Mouse (Mus musculus): ENCODE data around the gene Abcd2. TPM values are rescaled to one million over a fixed set of nuclear protein-coding genes. Genes with fewer than 3 reads are reported as not detected.

The Abcd2 gene
- total and polyA plus RNA-seq, 2 experiments from 2014 or later = 11.2 to 11.5 TPM

- no peak overlapping the region for H3K4me3 ChIP-seq (ENCODE audit: low read length)
- ATAC-seq (no peak), DNase-seq (ENCODE audit: low spot score) (no peak)
- no peak overlapping the region for H3K9ac ChIP-seq (replicated peaks; ENCODE audit: low read length)
- H3K9me3 ChIP-seq (ENCODE audit: low read length) = no peaks in the 10 kb centered on the region
- 97% methylated on average over 1 of the region's 1 CpGs for WGBS
- H3K4me2 ChIP-seq (ENCODE audit: low read depth, low read length) = no peak overlapping the region
- no peak overlapping the region for H3K27ac ChIP-seq
- H3K27me3 ChIP-seq (ENCODE audit: insufficient read depth, low read length) = no peaks in the 10 kb centered on the region
- H3K36me3 ChIP-seq (ENCODE audit: insufficient read depth, low read length) = no peaks in the 10 kb centered on the region
- TF ChIP-seq CTCF (IDR thresholded peaks at IDR 0.05; ENCODE audit: low read depth) = no peak
- H3K4me1 ChIP-seq (ENCODE audit: insufficient read depth, low read length) = no peaks in the 10 kb centered on the region
Measured at GRCm38 (mm10) chr15:91200833-91201232, 9.2 kb upstream of the Abcd2 start.

GRCm38 (mm10) chr15:91199256-91199905 lies 7.8 kb upstream of the Abcd2 start, which contains the start of gene CN725425:
CN725425 (plus strand) TSS chr15:91199494.
- no peak for TF ChIP-seq CTCF (IDR thresholded peaks at IDR 0.05; ENCODE audit: low read depth)
- Histone ChIP-seq H3K27me3 (ENCODE audit: insufficient read depth, low read length) (no peaks in the 10 kb centered on the region), H3K4me3 (ENCODE audit: low read length) (no peak within 1 kb of the TSS), H3K4me1 (ENCODE audit: insufficient read depth, low read length) (no peaks in the 10 kb centered on the region), H3K9ac (replicated peaks; ENCODE audit: low read length) (no peak within 1 kb of the TSS), H3K36me3 (ENCODE audit: insufficient read depth, low read length) (no peaks in the 10 kb centered on the region), H3K9me3 (ENCODE audit: low read length) (no peaks in the 10 kb centered on the region), H3K4me2 (ENCODE audit: low read depth, low read length) (no peak within 1 kb of the TSS), H3K27ac (no peak within 1 kb of the TSS)
- ATAC-seq = no peak
- WGBS = 92% methylated on average over 30 of the region's 30 CpGs
- no peak for DNase-seq (ENCODE audit: low spot score)

- 10% methylated on average over 7 of the region's 7 CpGs for WGBS
- no peaks in the 10 kb centered on the region for H3K27me3 ChIP-seq (ENCODE audit: insufficient read depth, low read length)
- TF ChIP-seq CTCF (IDR thresholded peaks at IDR 0.05; ENCODE audit: low read depth) = peak; percentile 31; the same call in 1 of the 2 replicates
- H3K4me3 ChIP-seq (ENCODE audit: low read length) = peak overlapping the region; percentile 51
- ATAC-seq (peak; percentile 31; the same call in 1 of the 2 replicates), DNase-seq (ENCODE audit: low spot score) (peak; percentile 32)
- H3K9ac ChIP-seq (replicated peaks; ENCODE audit: low read length) = peak overlapping the region; percentile 53
- peak overlapping the region; percentile 82 for H3K27ac ChIP-seq
- no peaks in the 10 kb centered on the region for H3K36me3 ChIP-seq (ENCODE audit: insufficient read depth, low read length)
- no peaks in the 10 kb centered on the region for H3K4me1 ChIP-seq (ENCODE audit: insufficient read depth, low read length)
- H3K9me3 ChIP-seq (ENCODE audit: low read length) = no peaks in the 10 kb centered on the region
- H3K4me2 ChIP-seq (ENCODE audit: low read depth, low read length) = peak overlapping the region; percentile 90
Measured at GRCm38 (mm10) chr15:91192223-91192598, 612 bp upstream of the Abcd2 start.

GRCm38 (mm10) chr15:91190519-91191207 lies 936 bp downstream of the Abcd2 start:
- no peaks in the 10 kb centered on the region for H3K4me1 ChIP-seq (ENCODE audit: insufficient read depth, low read length)
- no peak for TF ChIP-seq CTCF (IDR thresholded peaks at IDR 0.05; ENCODE audit: low read depth)
- H3K9me3 ChIP-seq (ENCODE audit: low read length) = no peaks in the 10 kb centered on the region
- H3K4me2 ChIP-seq (ENCODE audit: low read depth, low read length) = peak overlapping the region; percentile 90
- H3K36me3 ChIP-seq (ENCODE audit: insufficient read depth, low read length) = no peaks in the 10 kb centered on the region
- DNase-seq (ENCODE audit: low spot score) (peak; percentile 38), ATAC-seq (no peak)
- H3K27me3 ChIP-seq (ENCODE audit: insufficient read depth, low read length) = no peaks in the 10 kb centered on the region
- peak overlapping the region; percentile 51 for H3K4me3 ChIP-seq (ENCODE audit: low read length)
- peak overlapping the region; percentile 53 for H3K9ac ChIP-seq (replicated peaks; ENCODE audit: low read length)
- peak overlapping the region; percentile 82 for H3K27ac ChIP-seq
- WGBS = 16% methylated on average over 17 of the region's 17 CpGs

GRCm38 (mm10) chr15:91190026-91190425 lies 1.6 kb downstream of the Abcd2 start:
- peak overlapping the region; percentile 53 for H3K9ac ChIP-seq (replicated peaks; ENCODE audit: low read length)
- H3K4me1 ChIP-seq (ENCODE audit: insufficient read depth, low read length) = no peaks in the 10 kb centered on the region
- WGBS = 12% methylated on average over 4 of the region's 4 CpGs
- peak overlapping the region; percentile 90 for H3K4me2 ChIP-seq (ENCODE audit: low read depth, low read length)
- DNase-seq (ENCODE audit: low spot score) (peak; percentile 21), ATAC-seq (no peak)
- no peak for TF ChIP-seq CTCF (IDR thresholded peaks at IDR 0.05; ENCODE audit: low read depth)
- peak overlapping the region; percentile 82 for H3K27ac ChIP-seq
- H3K9me3 ChIP-seq (ENCODE audit: low read length) = no peaks in the 10 kb centered on the region
- H3K36me3 ChIP-seq (ENCODE audit: insufficient read depth, low read length) = no peaks in the 10 kb centered on the region
- peak overlapping the region; percentile 51 for H3K4me3 ChIP-seq (ENCODE audit: low read length)
- no peaks in the 10 kb centered on the region for H3K27me3 ChIP-seq (ENCODE audit: insufficient read depth, low read length)

- DNase-seq (ENCODE audit: low spot score) (no peak), ATAC-seq (no peak)
- Histone ChIP-seq H3K4me1 (ENCODE audit: insufficient read depth, low read length) (no peaks in the 10 kb centered on the region), H3K27me3 (ENCODE audit: insufficient read depth, low read length) (no peaks in the 10 kb centered on the region), H3K9me3 (ENCODE audit: low read length) (no peaks in the 10 kb centered on the region), H3K9ac (replicated peaks; ENCODE audit: low read length) (no peak overlapping the region), H3K36me3 (ENCODE audit: insufficient read depth, low read length) (no peaks in the 10 kb centered on the region), H3K27ac (no peak overlapping the region), H3K4me2 (ENCODE audit: low read depth, low read length) (no peak overlapping the region), H3K4me3 (ENCODE audit: low read length) (no peak overlapping the region)
- no peak for TF ChIP-seq CTCF (IDR thresholded peaks at IDR 0.05; ENCODE audit: low read depth)
- 76% methylated on average over 6 of the region's 6 CpGs for WGBS
Measured at GRCm38 (mm10) chr15:91186358-91186757, 5.2 kb downstream of the Abcd2 start.

Data from hindbrain, postnatal 0 days (tissue).